Mouse (Mus musculus) lung, embryonic 14.5 days (tissue): Measurements from ENCODE around the gene Abcc12. TPM values are rescaled to one million over a fixed set of nuclear protein-coding genes. Genes with fewer than 3 reads are reported as not detected.

Source experiments
- ATAC-seq: fragments of 200-750 bp; cut with Nextera tagmentation; 2 replicates; pipeline ENCODE4 v1.8.0; 2017; ENCODE audit warnings: mild to moderate bottlenecking, moderate TSS enrichment, moderate library complexity; ENCODE audit not compliant: insufficient read depth
- DNase-seq: peaks from one replicate; pipeline ENCODE4 v3.0.0-alpha.2; 2015
- H3K27ac ChIP-seq: fragments of 300-500 bp; sonication (generic); 2 replicates; pipeline ENCODE4 v1.5.1; 2014; ENCODE audit warnings: low read depth, mild to moderate bottlenecking, moderate library complexity
- H3K27me3 ChIP-seq: fragments of 300-500 bp; sonication (generic); 2 replicates; pipeline ENCODE4 v1.6.1; 2014; ENCODE audit warnings: low read length, control low read depth; ENCODE audit not compliant: insufficient read depth
- H3K36me3 ChIP-seq: fragments of 300-500 bp; sonication (generic); 2 replicates; pipeline ENCODE4 v1.6.1; 2014; ENCODE audit warnings: control low read depth; ENCODE audit not compliant: insufficient read depth
- H3K4me1 ChIP-seq: fragments of 300-500 bp; sonication (generic); 2 replicates; pipeline ENCODE4 v1.6.1; 2014; ENCODE audit warnings: antibody characterized with exemption, control low read depth; ENCODE audit not compliant: insufficient read depth
- H3K4me2 ChIP-seq: fragments of 300-500 bp; sonication (generic); 2 replicates; pipeline ENCODE4 v1.6.1; 2014; ENCODE audit warnings: mild to moderate bottlenecking
- H3K4me3 ChIP-seq: fragments of 300-500 bp; sonication (generic); 2 replicates; pipeline ENCODE4 v1.5.1; 2014; ENCODE audit warnings: low read depth, low read length
- H3K9ac ChIP-seq: fragments of 300-500 bp; sonication (generic); 2 replicates; pipeline ENCODE4 v1.6.1; 2014
- H3K9me3 ChIP-seq: fragments of 300-500 bp; sonication (generic); 2 replicates; pipeline ENCODE4 v1.6.1; 2016; ENCODE audit warnings: low read depth, low read length, control low read depth
- CTCF ChIP-seq: IDR thresholded peaks from 2 replicates; pipeline ENCODE4 v1.5.1; 2016; ENCODE audit warnings: antibody characterized with exemption, low read depth
- whole genome bisulfite sequencing: fragments of 180-500 bp; shearing (Covaris S2); extraction: QIAGEN DNeasy Blood & Tissue Kit; methylation state at CpG from one replicate; pipeline ENCODE4 v1.1.7; 2014; 5-methylcytosine and 5-hydroxymethylcytosine counted together
- microRNA-seq: library from miRNA; unstranded; fragments of <30 nt; microRNA quantifications from one replicate; pipeline ENCODE4, GENCODE M21; 2016; ENCODE audit warnings: borderline number of aligned reads
- polyA plus RNA-seq: library from polyadenylated mRNA; unstranded; fragments of >200 nt; fragmentation: Nextera tagmentation; extraction: Ambion mirVana; gene quantifications from 2 replicates; pipeline ENCODE4 v1.2.1, GENCODE M21; 2014

The Abcc12 gene
- polyA plus RNA-seq, 1 experiment from 2014 or later = not detected

DNA sequence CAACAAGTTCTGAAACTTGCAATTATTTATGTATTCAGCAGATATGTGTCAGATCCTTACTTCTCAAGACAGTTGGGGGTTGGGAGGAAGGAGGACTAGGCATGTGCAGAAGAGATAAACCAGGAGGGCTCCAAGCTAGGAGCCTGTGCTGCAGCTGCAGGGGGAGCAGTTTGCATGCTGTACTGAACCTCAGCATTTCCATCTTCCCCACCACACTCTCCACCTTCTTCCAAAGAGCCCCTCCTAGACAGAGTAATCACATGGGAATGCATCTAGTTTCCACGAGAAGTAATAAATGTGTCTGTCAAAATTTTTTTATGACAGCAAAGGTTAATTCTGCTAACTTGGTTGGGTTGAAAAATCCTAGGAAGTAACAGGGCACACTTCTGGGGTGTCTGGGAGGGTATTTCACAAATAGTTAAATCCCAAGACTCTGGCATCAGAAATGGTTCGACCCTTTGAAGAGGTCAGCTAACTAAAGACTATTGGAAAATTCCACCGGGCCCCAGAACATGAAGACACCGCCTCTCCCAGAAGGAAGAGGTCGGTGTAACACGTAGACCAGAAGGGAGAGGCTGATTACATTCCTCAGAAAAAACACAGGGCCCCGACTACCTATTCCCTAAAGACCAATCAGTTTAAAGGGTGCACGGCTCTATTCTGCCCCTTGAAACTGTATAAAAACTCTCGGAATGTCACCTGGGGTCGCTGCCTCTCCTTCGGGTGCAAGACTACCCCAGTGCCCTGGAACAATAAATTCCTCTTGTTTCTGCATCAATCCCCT lies 126.6 kb downstream of the Abcc12 start:
- no peaks in the 10 kb centered on the region for H3K9me3 ChIP-seq
- WGBS = 68% methylated on average over 11 of the region's 11 CpGs
- no peak overlapping the region for H3K4me3 ChIP-seq
- H3K27ac ChIP-seq = no peak overlapping the region
- no peaks in the 10 kb centered on the region for H3K4me1 ChIP-seq
- no peak for DNase-seq
- TF ChIP-seq CTCF = no peak
- no peak overlapping the region for H3K4me2 ChIP-seq
- H3K36me3 ChIP-seq = no peaks in the 10 kb centered on the region
- no peak overlapping the region for H3K9ac ChIP-seq
- H3K27me3 ChIP-seq = no peaks in the 10 kb centered on the region
- no peak for ATAC-seq

DNA sequence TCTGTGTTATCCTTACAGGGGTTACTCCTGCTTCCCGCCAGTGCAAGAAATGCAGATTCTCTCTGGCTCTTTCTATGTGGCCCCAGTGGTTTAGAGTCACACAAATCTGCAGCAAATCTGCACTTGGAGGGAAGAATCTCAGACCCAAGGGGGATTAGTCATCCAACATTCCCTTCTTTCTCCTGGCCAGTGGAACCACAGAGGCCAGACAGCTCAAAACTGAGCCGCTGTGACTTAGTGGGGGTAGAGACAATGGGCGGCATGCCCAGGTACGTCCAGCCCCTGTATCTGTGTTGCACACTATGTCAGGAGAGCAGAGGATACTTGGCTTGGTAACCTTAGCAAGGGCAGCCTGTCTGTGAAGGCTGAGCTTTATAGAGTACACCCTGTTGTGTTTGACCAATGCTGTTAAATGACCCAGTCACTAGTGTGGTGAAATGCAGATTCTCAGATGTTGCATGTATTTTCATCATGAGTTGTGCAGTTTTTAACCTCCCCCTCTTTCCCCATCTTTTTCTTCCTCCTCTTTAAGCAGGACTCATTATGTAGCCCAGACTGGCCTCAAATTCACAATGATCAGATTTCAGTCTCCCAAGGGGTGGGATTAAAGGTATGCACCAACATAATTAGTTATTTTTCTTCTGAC lies 130.5 kb downstream of the Abcc12 start:
- Histone ChIP-seq H3K4me2 (no peak overlapping the region), H3K4me3 (no peak overlapping the region), H3K9ac (no peak overlapping the region), H3K27ac (no peak overlapping the region), H3K36me3 (no peaks in the 10 kb centered on the region), H3K4me1 (no peaks in the 10 kb centered on the region), H3K27me3 (no peaks in the 10 kb centered on the region), H3K9me3 (no peaks in the 10 kb centered on the region)
- no peak for TF ChIP-seq CTCF
- WGBS = 89% methylated on average over 4 of the region's 4 CpGs
- DNase-seq (no peak), ATAC-seq (no peak)

DNA sequence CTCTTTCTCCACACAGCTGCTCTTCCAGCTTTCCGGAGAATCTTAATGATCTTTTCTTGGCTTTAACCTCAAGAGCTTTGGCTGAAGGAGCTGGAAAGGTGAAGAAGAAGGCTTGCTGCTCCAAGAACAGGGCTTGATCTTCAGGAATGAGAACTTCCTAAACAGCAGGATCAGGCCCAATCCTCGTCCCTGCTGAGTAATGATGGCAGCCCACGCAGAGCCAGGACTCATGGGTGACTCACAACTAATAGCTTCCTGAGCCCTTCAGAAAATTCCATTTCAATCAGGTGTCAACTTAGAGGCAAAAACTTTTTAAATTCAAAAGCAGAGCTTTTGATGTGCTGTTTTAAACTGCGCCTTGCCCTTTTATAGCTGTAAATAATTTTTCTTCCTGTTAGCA lies 135.0 kb downstream of the Abcc12 start:
- no peak overlapping the region for H3K4me3 ChIP-seq
- H3K27ac ChIP-seq = no peak overlapping the region
- DNase-seq (no peak), ATAC-seq (no peak)
- H3K36me3 ChIP-seq = no peaks in the 10 kb centered on the region
- no peaks in the 10 kb centered on the region for H3K27me3 ChIP-seq
- TF ChIP-seq CTCF = no peak
- H3K9ac ChIP-seq = no peak overlapping the region
- no peaks in the 10 kb centered on the region for H3K9me3 ChIP-seq
- WGBS = 70% methylated on average over 4 of the region's 4 CpGs
- H3K4me1 ChIP-seq = no peaks in the 10 kb centered on the region
- H3K4me2 ChIP-seq = no peak overlapping the region

DNA sequence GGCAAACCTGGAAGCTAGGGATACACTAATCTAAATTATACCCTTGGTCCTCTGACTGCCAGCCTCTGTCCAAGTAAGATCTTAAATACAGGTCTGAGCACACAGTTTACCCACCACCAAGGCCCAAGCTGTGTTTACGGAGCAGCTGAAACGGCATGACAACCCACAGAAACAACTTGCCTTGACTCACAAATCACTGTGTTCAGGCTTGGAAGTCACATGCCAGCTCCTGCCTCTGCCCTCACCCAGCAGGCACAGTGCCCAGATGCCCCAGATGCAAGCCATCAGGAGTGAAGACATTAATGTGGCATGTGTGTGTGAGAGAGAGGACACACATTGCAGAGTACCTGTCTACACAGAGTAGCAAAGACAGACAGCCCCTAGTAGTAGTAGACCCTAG lies 136.7 kb downstream of the Abcc12 start:
- no peak for DNase-seq
- no peaks in the 10 kb centered on the region for H3K9me3 ChIP-seq
- H3K4me1 ChIP-seq = no peaks in the 10 kb centered on the region
- 77% methylated on average over 2 of the region's 2 CpGs for WGBS
- H3K4me3 ChIP-seq = no peak overlapping the region
- no peak for TF ChIP-seq CTCF
- H3K36me3 ChIP-seq = no peaks in the 10 kb centered on the region
- H3K9ac ChIP-seq = no peak overlapping the region
- H3K27ac ChIP-seq = no peak overlapping the region
- ATAC-seq = 0 out of 2 replicates have a peak, but pooled peaks have one; percentile 28
- H3K4me2 ChIP-seq = no peak overlapping the region
- H3K27me3 ChIP-seq = no peaks in the 10 kb centered on the region

DNA sequence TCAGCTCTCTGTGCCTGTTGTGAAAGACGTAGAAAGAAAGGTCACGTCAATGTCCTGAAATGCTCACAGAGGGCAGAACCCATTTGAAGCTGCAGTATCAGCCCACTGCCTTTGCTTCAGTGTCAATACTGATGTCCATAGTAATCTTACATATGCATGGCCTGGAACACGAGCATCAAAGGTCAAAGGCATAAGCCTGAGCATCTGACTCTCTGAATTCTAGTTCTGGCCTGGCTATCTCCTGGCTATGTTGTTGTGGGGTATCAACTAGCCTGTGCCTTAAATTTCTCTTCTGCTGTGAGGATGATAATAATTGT lies 141.5 kb downstream of the Abcc12 start:
- Histone ChIP-seq H3K36me3 (no peaks in the 10 kb centered on the region), H3K9ac (no peak overlapping the region), H3K4me1 (no peaks in the 10 kb centered on the region), H3K27me3 (no peaks in the 10 kb centered on the region), H3K9me3 (no peaks in the 10 kb centered on the region), H3K4me3 (no peak overlapping the region), H3K27ac (no peak overlapping the region), H3K4me2 (no peak overlapping the region)
- 69% methylated on average over 3 of the region's 3 CpGs for WGBS
- DNase-seq = no peak
- TF ChIP-seq CTCF = no peak
- no peak for ATAC-seq

DNA sequence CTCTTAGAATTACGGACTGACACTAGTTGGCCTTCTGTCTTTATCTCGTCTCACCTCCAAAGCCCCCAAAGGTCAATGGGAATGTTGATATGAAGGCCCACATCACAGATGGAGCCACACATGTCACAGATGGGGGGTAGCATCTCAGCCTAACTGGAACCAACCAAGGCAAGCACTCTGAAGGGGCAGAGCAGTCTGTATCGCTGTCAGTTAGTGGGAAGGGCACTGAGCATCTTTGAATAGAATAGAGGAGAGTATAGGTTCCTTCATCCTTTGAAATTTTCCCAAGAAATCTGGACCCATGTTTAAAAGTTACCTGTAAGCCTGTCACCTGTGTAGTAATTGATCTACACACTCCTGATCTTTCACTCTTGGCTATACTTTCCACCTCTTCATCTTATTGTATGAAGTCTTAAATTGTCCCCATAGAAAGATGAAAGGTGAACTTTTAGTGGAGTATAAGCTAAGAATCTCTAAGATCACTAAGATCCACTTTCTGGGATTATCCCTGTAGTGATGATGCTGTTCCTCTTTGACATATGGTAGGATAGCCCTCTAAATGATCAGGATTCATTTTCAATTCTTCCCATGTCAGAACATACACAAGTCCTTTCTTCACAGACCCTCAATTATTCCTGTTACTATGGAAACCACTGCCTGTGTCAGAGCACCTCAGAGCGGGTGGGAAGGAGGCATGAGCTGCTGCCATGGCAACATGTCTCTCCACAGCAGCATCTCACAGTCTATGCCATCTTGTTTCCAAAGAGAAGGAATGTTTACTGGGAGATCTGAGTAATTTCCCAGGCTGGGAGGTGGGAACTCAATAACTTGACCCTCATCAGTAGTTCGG lies 142.1 kb downstream of the Abcc12 start:
- WGBS = 56% methylated on average over 5 of the region's 5 CpGs

DNA sequence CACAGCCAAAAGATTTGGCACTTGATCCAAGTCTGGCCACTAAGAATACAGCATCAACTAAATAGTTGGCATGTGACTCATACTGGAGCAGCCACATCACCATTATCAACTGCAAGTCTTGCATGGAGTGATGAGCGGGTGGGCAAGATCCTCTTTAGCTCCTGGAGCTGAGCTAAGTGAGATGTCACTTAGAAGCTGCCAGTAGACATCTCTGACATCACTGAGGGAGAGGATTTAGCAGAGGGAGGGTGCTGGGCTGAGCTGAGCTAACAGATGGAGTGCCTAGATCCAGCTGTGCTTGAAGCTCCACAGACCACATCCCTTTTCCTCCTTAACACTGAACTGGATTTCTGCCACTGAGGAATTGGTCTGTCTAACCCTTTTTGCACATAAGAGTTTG lies 143.1 kb downstream of the Abcc12 start:
- H3K27me3 ChIP-seq = no peaks in the 10 kb centered on the region
- H3K4me1 ChIP-seq = no peaks in the 10 kb centered on the region
- H3K27ac ChIP-seq = no peak overlapping the region
- no peak overlapping the region for H3K4me2 ChIP-seq
- ATAC-seq (no peak; the same call in 1 of the 2 replicates), DNase-seq (peak; percentile 1)
- H3K4me3 ChIP-seq = no peak overlapping the region
- no peak overlapping the region for H3K9ac ChIP-seq
- no peak for TF ChIP-seq CTCF
- H3K9me3 ChIP-seq = no peaks in the 10 kb centered on the region
- WGBS = 46% methylated on average over 1 of the region's 1 CpGs
- H3K36me3 ChIP-seq = no peaks in the 10 kb centered on the region

More for the DNA sequence above, 142.1 kb downstream of the Abcc12 start:
- Histone ChIP-seq H3K27ac (no peak overlapping the region), H3K4me3 (no peak overlapping the region), H3K9ac (no peak overlapping the region), H3K4me2 (no peak overlapping the region), H3K4me1 (no peaks in the 10 kb centered on the region), H3K36me3 (no peaks in the 10 kb centered on the region), H3K9me3 (no peaks in the 10 kb centered on the region), H3K27me3 (no peaks in the 10 kb centered on the region)
- ATAC-seq (no peak), DNase-seq (no peak)
- no peak for TF ChIP-seq CTCF

Small RNAs within 50 kb of the gene (microRNA-seq; reads per million reads assigned to microRNA genes)
- gene Gm44348 = not detected

Other genes with a start within 250 kb of the Abcc12 start
- 47.4 and 48.0 TPM in 2 replicates for gene Lonp2, start 43.4 kb upstream of the Abcc12 start, polyA plus RNA-seq
- 4.1 and 6.2 TPM in 2 replicates for gene Gm10638, start 165.0 kb upstream of the Abcc12 start, polyA plus RNA-seq
- 50.8 and 51.6 TPM in 2 replicates for gene Siah1a, start 165.2 kb upstream of the Abcc12 start, polyA plus RNA-seq